Mouse (Mus musculus): ENCODE measurements around the gene Mcf2l. TPM values are rescaled to one million over a fixed set of nuclear protein-coding genes. Genes with fewer than 3 reads are reported as not detected.

Mcf2l gene
- polyA plus RNA-seq, 1 experiment from 2014 or later, result 1.2 TPM

GRCm38 (mm10) chr8:12927204-12927983 lies 53.8 kb downstream of the Mcf2l start:
- WGBS (ENCODE audit: insufficient replicate concordance), result 59% methylated on average over 7 of the region's 7 CpGs
- Histone ChIP-seq H3K4me2 (ENCODE audit: low read depth, low read length) (no peak overlapping the region), H3K27ac (ENCODE audit: low read depth) (no peak overlapping the region), H3K27me3 (ENCODE audit: insufficient read depth, low read length) (peaks cover 29% of the 10 kb centered on the region; the same call in 1 of the 2 replicates), H3K4me3 (ENCODE audit: low read depth, low read length) (no peak overlapping the region), H3K9ac (replicated peaks) (no peak overlapping the region), H3K9me3 (ENCODE audit: low read length) (no peaks in the 10 kb centered on the region), H3K4me1 (ENCODE audit: insufficient read depth) (no peaks in the 10 kb centered on the region), H3K36me3 (replicated peaks; ENCODE audit: insufficient read depth, low read length) (no peaks in the 10 kb centered on the region)
- TF ChIP-seq EP300 (IDR thresholded peaks at IDR 0.05; ENCODE audit: low read depth), result no peak
- peak; percentile 73 for TF ChIP-seq CTCF (IDR thresholded peaks at IDR 0.05; ENCODE audit: low read depth)
- peak; percentile 64 for DNase-seq
- no peak for ATAC-seq

- Histone ChIP-seq H3K4me3 (ENCODE audit: low read depth, low read length) (no peak overlapping the region), H3K9me3 (ENCODE audit: low read length) (no peaks in the 10 kb centered on the region), H3K4me2 (ENCODE audit: low read depth, low read length) (no peak overlapping the region), H3K27ac (ENCODE audit: low read depth) (no peak overlapping the region), H3K4me1 (ENCODE audit: insufficient read depth) (no peaks in the 10 kb centered on the region), H3K36me3 (replicated peaks; ENCODE audit: insufficient read depth, low read length) (no peaks in the 10 kb centered on the region), H3K9ac (replicated peaks) (no peak overlapping the region), H3K27me3 (ENCODE audit: insufficient read depth, low read length) (peaks cover 26% of the 10 kb centered on the region; the same call in 1 of the 2 replicates)
- WGBS (ENCODE audit: insufficient replicate concordance), result 81% methylated on average over 8 of the region's 8 CpGs
- ATAC-seq (no peak), DNase-seq (no peak)
- TF ChIP-seq CTCF (IDR thresholded peaks at IDR 0.05; ENCODE audit: low read depth) (no peak), EP300 (IDR thresholded peaks at IDR 0.05; ENCODE audit: low read depth) (no peak)
Measured at GRCm38 (mm10) chr8:12928033-12928432, 54.4 kb downstream of the Mcf2l start.

- H3K36me3 ChIP-seq (replicated peaks; ENCODE audit: insufficient read depth, low read length), result no peaks in the 10 kb centered on the region
- TF ChIP-seq EP300 (IDR thresholded peaks at IDR 0.05; ENCODE audit: low read depth) (no peak), CTCF (IDR thresholded peaks at IDR 0.05; ENCODE audit: low read depth) (no peak)
- H3K9ac ChIP-seq (replicated peaks), result no peak overlapping the region
- ATAC-seq (no peak), DNase-seq (no peak)
- no peak overlapping the region for H3K4me3 ChIP-seq (ENCODE audit: low read depth, low read length)
- no peaks in the 10 kb centered on the region for H3K9me3 ChIP-seq (ENCODE audit: low read length)
- H3K4me1 ChIP-seq (ENCODE audit: insufficient read depth), result no peaks in the 10 kb centered on the region
- 78% methylated on average over 5 of the region's 5 CpGs for WGBS (ENCODE audit: insufficient replicate concordance)
- no peak overlapping the region for H3K27ac ChIP-seq (ENCODE audit: low read depth)
- H3K4me2 ChIP-seq (ENCODE audit: low read depth, low read length), result no peak overlapping the region
- H3K27me3 ChIP-seq (ENCODE audit: insufficient read depth, low read length), result peaks cover 29% of the 10 kb centered on the region; the same call in 1 of the 2 replicates
Measured at GRCm38 (mm10) chr8:12928931-12929330, 55.3 kb downstream of the Mcf2l start.

GRCm38 (mm10) chr8:12930290-12930689 lies 56.7 kb downstream of the Mcf2l start:
- no peak for DNase-seq
- H3K4me3 ChIP-seq (ENCODE audit: low read depth, low read length), result no peak overlapping the region
- no peak overlapping the region for H3K27ac ChIP-seq (ENCODE audit: low read depth)
- no peak overlapping the region for H3K9ac ChIP-seq (replicated peaks)
- 22% methylated on average over 5 of the region's 5 CpGs for WGBS (ENCODE audit: insufficient replicate concordance)
- no peaks in the 10 kb centered on the region for H3K4me1 ChIP-seq (ENCODE audit: insufficient read depth)
- no peak overlapping the region for H3K4me2 ChIP-seq (ENCODE audit: low read depth, low read length)
- H3K36me3 ChIP-seq (replicated peaks; ENCODE audit: insufficient read depth, low read length), result no peaks in the 10 kb centered on the region
- peaks cover 29% of the 10 kb centered on the region; the same call in 1 of the 2 replicates for H3K27me3 ChIP-seq (ENCODE audit: insufficient read depth, low read length)
- ATAC-seq, result no peak
- no peak for TF ChIP-seq EP300 (IDR thresholded peaks at IDR 0.05; ENCODE audit: low read depth)
- no peak for TF ChIP-seq CTCF (IDR thresholded peaks at IDR 0.05; ENCODE audit: low read depth)
- no peaks in the 10 kb centered on the region for H3K9me3 ChIP-seq (ENCODE audit: low read length)

GRCm38 (mm10) chr8:12931426-12931825 lies 57.8 kb downstream of the Mcf2l start:
- Histone ChIP-seq H3K36me3 (replicated peaks; ENCODE audit: insufficient read depth, low read length) (no peaks in the 10 kb centered on the region), H3K4me2 (ENCODE audit: low read depth, low read length) (no peak overlapping the region), H3K27me3 (ENCODE audit: insufficient read depth, low read length) (peaks cover 23% of the 10 kb centered on the region; the same call in 1 of the 2 replicates), H3K27ac (ENCODE audit: low read depth) (no peak overlapping the region), H3K9ac (replicated peaks) (no peak overlapping the region), H3K9me3 (ENCODE audit: low read length) (no peaks in the 10 kb centered on the region), H3K4me1 (ENCODE audit: insufficient read depth) (no peaks in the 10 kb centered on the region), H3K4me3 (ENCODE audit: low read depth, low read length) (no peak overlapping the region)
- 46% methylated on average over 11 of the region's 11 CpGs for WGBS (ENCODE audit: insufficient replicate concordance)
- no peak for ATAC-seq
- no peak for DNase-seq
- TF ChIP-seq EP300 (IDR thresholded peaks at IDR 0.05; ENCODE audit: low read depth) (no peak), CTCF (IDR thresholded peaks at IDR 0.05; ENCODE audit: low read depth) (no peak)

- TF ChIP-seq EP300 (IDR thresholded peaks at IDR 0.05; ENCODE audit: low read depth), result no peak
- no peak for TF ChIP-seq CTCF (IDR thresholded peaks at IDR 0.05; ENCODE audit: low read depth)
- ATAC-seq (no peak), DNase-seq (no peak)
- Histone ChIP-seq H3K4me2 (ENCODE audit: low read depth, low read length) (no peak overlapping the region), H3K4me3 (ENCODE audit: low read depth, low read length) (no peak overlapping the region), H3K27ac (ENCODE audit: low read depth) (no peak overlapping the region), H3K36me3 (replicated peaks; ENCODE audit: insufficient read depth, low read length) (no peaks in the 10 kb centered on the region), H3K27me3 (ENCODE audit: insufficient read depth, low read length) (0 out of 2 replicates have a peak, but pooled peaks cover 24% of the 10 kb centered on the region), H3K4me1 (ENCODE audit: insufficient read depth) (no peaks in the 10 kb centered on the region), H3K9ac (replicated peaks) (no peak overlapping the region), H3K9me3 (ENCODE audit: low read length) (no peaks in the 10 kb centered on the region)
- 72% methylated on average over 8 of the region's 8 CpGs for WGBS (ENCODE audit: insufficient replicate concordance)
Measured at GRCm38 (mm10) chr8:12932520-12932919, 58.9 kb downstream of the Mcf2l start.
